Mouse (Mus musculus) liver, embryonic 14.5 days (tissue): ENCODE results near the gene Atp1a2.

Experiments
- CTCF ChIP-seq: IDR thresholded peaks from 2 replicates; pipeline ENCODE4 v1.5.1; 2016; ENCODE audit warnings: antibody characterized with exemption, low read depth, control low read depth
- EP300 ChIP-seq: IDR thresholded peaks from 2 replicates; pipeline ENCODE4 v1.6.1; 2016; ENCODE audit warnings: antibody characterized with exemption, low read depth

DNA sequence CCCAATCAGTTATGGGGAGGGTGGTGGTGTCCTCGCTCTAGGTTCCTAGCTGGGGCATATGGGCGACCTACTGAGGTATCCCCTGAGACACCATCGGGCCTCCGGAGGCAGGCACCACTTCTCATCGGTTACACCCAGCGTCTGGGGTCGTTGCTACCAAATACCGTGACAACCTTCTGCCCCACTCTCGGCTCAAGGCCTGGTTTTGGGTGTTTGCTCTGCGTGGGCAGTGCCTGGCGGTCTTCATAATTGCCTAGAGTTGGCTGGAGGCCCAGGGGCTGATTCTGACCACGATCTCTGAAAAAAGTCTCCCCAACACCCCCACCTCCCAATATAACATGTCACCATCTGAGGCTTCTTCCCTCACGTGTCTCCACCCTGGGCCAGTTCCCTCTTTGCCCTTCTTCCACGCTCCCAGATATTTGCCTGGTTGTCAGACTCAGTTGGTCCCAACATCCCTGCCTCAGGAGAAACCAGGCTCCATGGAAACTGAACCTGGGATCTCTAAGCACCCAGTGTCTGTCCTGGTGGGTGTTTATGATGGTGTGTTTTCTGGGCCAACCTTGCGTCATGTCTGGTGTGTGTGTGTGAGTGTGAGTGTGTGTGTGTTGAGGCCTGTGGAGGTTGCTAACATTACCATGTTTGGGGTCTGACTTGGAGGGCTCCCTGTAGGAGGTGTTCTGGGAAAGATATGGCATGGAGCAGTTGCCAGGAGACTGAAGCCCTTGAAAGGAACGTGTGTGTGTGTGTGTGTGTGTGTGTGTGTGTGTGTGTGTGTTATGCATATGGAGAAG lies 15.1 kb upstream of the Atp1a2 start:
- TF ChIP-seq CTCF (no peak), EP300 (no peak)
